Mouse (Mus musculus) kidney, postnatal 0 days (tissue): ENCODE data around the gene Ubxn6. TPM values are rescaled to one million over a fixed set of nuclear protein-coding genes. Genes with fewer than 3 reads are reported as not detected.

Experiments used
- ATAC-seq: fragments of 200-750 bp; cut with Nextera tagmentation; replicated peaks from 2 replicates; pipeline ENCODE4 v1.8.0; 2017; ENCODE audit warnings: low read depth, moderate number of reproducible peaks, moderate TSS enrichment, moderate library complexity; ENCODE audit not compliant: low FRiP score
- DNase-seq: peaks from one replicate; pipeline ENCODE4 v3.0.0-alpha.2; 2016; ENCODE audit warnings: low spot score
- H3K27ac ChIP-seq: fragments of 300-500 bp; sonication (generic); 2 replicates; pipeline ENCODE4 v1.5.1; 2014; ENCODE audit warnings: mild to moderate bottlenecking
- H3K27me3 ChIP-seq: fragments of 300-500 bp; sonication (generic); 2 replicates; pipeline ENCODE4 v1.6.1; 2014; ENCODE audit warnings: low read length, mixed read lengths; ENCODE audit not compliant: insufficient read depth
- H3K36me3 ChIP-seq: fragments of 300-500 bp; sonication (generic); 2 replicates; pipeline ENCODE4 v1.6.1; 2014; ENCODE audit warnings: low read length, mixed read lengths; ENCODE audit not compliant: insufficient read depth
- H3K4me1 ChIP-seq: fragments of 300-500 bp; sonication (generic); replicated peaks from 2 replicates; pipeline ENCODE4 v1.6.1; 2014; ENCODE audit warnings: antibody characterized with exemption, low read length, mixed read lengths; ENCODE audit not compliant: insufficient read depth
- H3K4me2 ChIP-seq: fragments of 300-500 bp; sonication (generic); 2 replicates; pipeline ENCODE4 v1.6.1; 2014; ENCODE audit warnings: mild to moderate bottlenecking, low read length, moderate library complexity, mixed read lengths
- H3K4me3 ChIP-seq: fragments of 300-500 bp; sonication (generic); replicated peaks from 2 replicates; pipeline ENCODE4 v1.5.1; 2014; ENCODE audit warnings: low read depth, low read length
- H3K9ac ChIP-seq: fragments of 300-500 bp; sonication (generic); 2 replicates; pipeline ENCODE4 v1.6.1; 2014; ENCODE audit warnings: low read depth, low read length
- H3K9me3 ChIP-seq: fragments of 300-500 bp; sonication (generic); replicated peaks from 2 replicates; pipeline ENCODE4 v1.6.1; 2016; ENCODE audit warnings: low read length, inconsistent platforms, mixed read lengths
- CTCF ChIP-seq: IDR thresholded peaks from 2 replicates; pipeline ENCODE4 v1.5.1; 2016; ENCODE audit warnings: antibody characterized with exemption, low read depth, mild to moderate bottlenecking, moderate library complexity
- WGBS: fragments of 180-500 bp; shearing (Covaris S2); extraction: QIAGEN DNeasy Blood & Tissue Kit; methylation state at CpG from one replicate; pipeline ENCODE4 v1.1.7; 2014; 5-methylcytosine and 5-hydroxymethylcytosine counted together
- polyA plus RNA-seq: library from polyadenylated mRNA; unstranded; fragments of >200 nt; fragmentation: Nextera tagmentation; extraction: Ambion mirVana; gene quantifications from 2 replicates; pipeline ENCODE4 v1.2.1, GENCODE M21; 2015

Gene Ubxn6
- polyA plus RNA-seq, 1 experiment from 2014 or later, result 54.4 TPM

- peak; percentile 45; the same call in 1 of the 2 replicates for TF ChIP-seq CTCF
- WGBS, result 26% methylated on average over 5 of the region's 5 CpGs
- Histone ChIP-seq H3K4me2 (peak overlapping the region; percentile 10; the same call in 1 of the 2 replicates), H3K36me3 (peaks cover 12% of the 10 kb centered on the region; the same call in 1 of the 2 replicates), H3K4me3 (no peak overlapping the region), H3K27ac (peak overlapping the region; percentile 64), H3K4me1 (peaks cover 24% of the 10 kb centered on the region), H3K9ac (0 out of 2 replicates have a peak overlapping the region, but pooled peaks have one; percentile 2), H3K27me3 (no peaks in the 10 kb centered on the region), H3K9me3 (no peaks in the 10 kb centered on the region)
- DNase-seq (peak; percentile 75), ATAC-seq (peak; percentile 66)
Observed at GRCm38 (mm10) chr17:56030919-56031318, 43.9 kb downstream of the Ubxn6 start.

DNA sequence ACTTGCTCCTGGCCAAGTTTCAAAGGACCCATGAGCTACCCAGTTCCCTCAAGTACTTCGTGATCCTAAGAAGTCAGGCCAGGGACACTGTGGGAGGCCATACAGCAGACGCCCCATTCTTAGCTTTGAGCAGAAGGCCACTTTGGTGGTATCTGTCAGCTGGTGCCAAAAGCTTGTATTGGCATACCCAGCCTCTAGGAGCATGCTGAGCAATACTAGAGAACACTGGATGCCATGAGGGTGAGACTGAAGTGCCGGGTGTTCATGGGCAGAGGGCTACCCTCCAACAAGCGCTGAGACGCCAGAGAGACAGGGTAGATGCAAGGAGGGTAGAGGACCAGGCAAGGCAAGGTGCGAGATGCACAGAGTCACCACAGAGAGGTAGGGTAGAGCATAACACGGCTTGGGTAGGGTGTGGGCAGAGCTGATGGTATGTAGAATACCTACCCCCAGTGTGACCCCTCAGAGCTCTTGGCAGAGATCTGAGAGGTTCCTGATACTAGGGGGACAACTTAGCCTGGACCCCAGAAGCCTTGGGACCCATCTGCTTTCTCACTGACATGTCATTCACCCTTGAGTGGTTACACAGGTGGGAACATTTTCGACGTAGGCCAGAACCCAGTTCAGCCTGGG lies 44.5 kb downstream of the Ubxn6 start:
- no peak overlapping the region for H3K4me3 ChIP-seq
- no peak for ATAC-seq
- H3K9me3 ChIP-seq, result no peaks in the 10 kb centered on the region
- no peak for DNase-seq
- H3K27me3 ChIP-seq, result no peaks in the 10 kb centered on the region
- no peak overlapping the region; the same call in 1 of the 2 replicates for H3K4me2 ChIP-seq
- H3K9ac ChIP-seq, result 0 out of 2 replicates have a peak overlapping the region, but pooled peaks have one; percentile 2
- peak overlapping the region; percentile 64; the same call in 1 of the 2 replicates for H3K27ac ChIP-seq
- TF ChIP-seq CTCF, result no peak
- peaks cover 12% of the 10 kb centered on the region; the same call in 1 of the 2 replicates for H3K36me3 ChIP-seq
- 79% methylated on average over 9 of the region's 9 CpGs for WGBS
- H3K4me1 ChIP-seq, result peaks cover 24% of the 10 kb centered on the region

DNA sequence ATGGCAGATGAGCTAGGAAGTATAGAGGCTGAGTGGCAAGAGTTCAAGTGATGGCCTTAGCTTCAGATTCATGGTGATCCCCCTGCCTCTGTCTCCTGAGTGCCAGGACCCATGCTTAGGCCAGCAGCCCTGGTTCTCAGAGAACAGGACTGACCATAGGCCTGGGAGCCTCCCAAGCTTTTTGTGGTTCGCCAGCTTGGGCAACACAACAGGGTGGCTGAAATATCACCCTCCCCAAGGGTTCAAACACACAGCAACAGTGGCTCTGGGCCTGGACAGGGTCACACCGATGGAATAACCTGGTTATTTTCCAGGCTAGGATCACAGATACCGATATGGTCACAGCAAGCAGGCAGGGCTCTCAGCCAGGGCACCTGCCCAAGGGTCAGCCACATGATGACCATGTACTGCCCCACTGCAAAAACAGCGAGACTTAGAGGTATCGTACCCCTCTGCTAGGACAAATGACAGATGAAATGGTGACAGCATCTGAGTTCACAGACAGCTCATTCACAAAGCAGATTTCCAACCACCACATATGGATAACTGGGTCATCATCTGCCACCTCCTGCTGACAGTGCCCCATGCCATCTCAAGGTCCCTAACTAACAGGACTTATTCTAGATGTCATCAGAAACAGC lies 46.9 kb downstream of the Ubxn6 start:
- Histone ChIP-seq H3K4me2 (no peak overlapping the region), H3K4me3 (no peak overlapping the region), H3K4me1 (peaks cover 7% of the 10 kb centered on the region), H3K9ac (0 out of 2 replicates have a peak overlapping the region, but pooled peaks have one; percentile 27), H3K36me3 (0 out of 2 replicates have a peak, but pooled peaks cover 6% of the 10 kb centered on the region), H3K9me3 (no peaks in the 10 kb centered on the region), H3K27ac (no peak overlapping the region), H3K27me3 (no peaks in the 10 kb centered on the region)
- DNase-seq (no peak), ATAC-seq (no peak)
- WGBS, result 84% methylated on average over 5 of the region's 5 CpGs
- no peak for TF ChIP-seq CTCF

DNA sequence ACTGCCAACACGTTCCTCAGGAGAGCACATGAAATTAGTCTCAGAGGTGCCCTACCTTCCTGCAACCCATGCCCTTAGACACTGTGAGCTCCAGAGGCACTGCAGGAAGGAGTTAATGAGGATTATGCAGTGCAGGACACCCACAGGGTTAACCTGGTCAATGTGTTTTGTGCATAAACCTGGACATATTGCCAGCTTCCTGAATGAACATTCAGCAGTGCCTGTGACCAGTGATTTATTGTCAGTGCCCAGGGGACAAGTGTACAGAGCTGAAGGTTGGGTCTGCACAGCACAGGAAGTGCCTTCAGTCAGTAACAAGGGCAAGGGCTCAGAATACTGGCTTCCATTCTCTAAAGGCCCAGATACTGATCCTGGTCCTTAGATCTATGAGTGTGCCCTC lies 47.9 kb downstream of the Ubxn6 start:
- Histone ChIP-seq H3K27ac (no peak overlapping the region), H3K9ac (no peak overlapping the region), H3K4me2 (no peak overlapping the region), H3K9me3 (no peaks in the 10 kb centered on the region), H3K4me1 (peaks cover 5% of the 10 kb centered on the region; the same call in 1 of the 2 replicates), H3K4me3 (no peak overlapping the region), H3K27me3 (no peaks in the 10 kb centered on the region), H3K36me3 (0 out of 2 replicates have a peak, but pooled peaks cover 3% of the 10 kb centered on the region)
- 54% methylated on average over 1 of the region's 1 CpGs for WGBS
- TF ChIP-seq CTCF, result no peak
- DNase-seq (no peak), ATAC-seq (no peak)

DNA sequence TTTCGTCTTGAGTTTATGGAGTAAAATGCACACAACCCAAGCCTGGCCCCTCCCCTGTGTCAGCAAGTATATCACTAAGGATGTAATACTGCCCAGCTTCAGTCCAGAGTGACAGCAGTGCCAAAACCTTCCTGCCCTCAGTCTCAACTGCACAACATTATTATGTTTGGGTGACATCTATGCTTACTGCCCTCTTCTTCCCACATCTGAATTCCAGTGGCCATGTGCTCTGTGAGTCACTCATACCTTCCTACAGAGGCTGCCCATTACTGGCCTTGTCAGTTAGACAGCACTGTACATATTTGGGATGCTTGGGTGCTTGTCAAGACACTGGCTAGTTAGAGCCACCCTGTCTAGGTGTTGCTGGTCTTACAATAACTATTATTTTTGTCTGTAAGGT lies 48.5 kb downstream of the Ubxn6 start:
- H3K9me3 ChIP-seq, result no peaks in the 10 kb centered on the region
- no peak overlapping the region for H3K27ac ChIP-seq
- TF ChIP-seq CTCF, result no peak
- no peak overlapping the region for H3K4me2 ChIP-seq
- DNase-seq, result no peak
- ATAC-seq, result no peak
- no peak overlapping the region for H3K4me3 ChIP-seq
- 0 out of 2 replicates have a peak, but pooled peaks cover 3% of the 10 kb centered on the region for H3K36me3 ChIP-seq
- no peaks in the 10 kb centered on the region for H3K27me3 ChIP-seq
- no peak overlapping the region for H3K9ac ChIP-seq
- WGBS, result 69% methylated on average over 1 of the region's 1 CpGs
- H3K4me1 ChIP-seq, result peaks cover 5% of the 10 kb centered on the region; the same call in 1 of the 2 replicates

GRCm38 (mm10) chr17:56024931-56025330 lies 49.9 kb downstream of the Ubxn6 start:
- Histone ChIP-seq H3K36me3 (0 out of 2 replicates have a peak, but pooled peaks cover 9% of the 10 kb centered on the region), H3K27ac (no peak overlapping the region), H3K9me3 (no peaks in the 10 kb centered on the region), H3K4me2 (no peak overlapping the region), H3K4me1 (peaks cover 5% of the 10 kb centered on the region; the same call in 1 of the 2 replicates), H3K27me3 (no peaks in the 10 kb centered on the region), H3K9ac (no peak overlapping the region), H3K4me3 (no peak overlapping the region)
- no peak for DNase-seq
- no peak for ATAC-seq
- WGBS, result 78% methylated on average over 5 of the region's 5 CpGs
- TF ChIP-seq CTCF, result no peak
